Mouse (Mus musculus) embryonic facial prominence, embryonic 11.5 days (tissue): ENCODE measurements around the gene Cspg4. TPM values are rescaled to one million over a fixed set of nuclear protein-coding genes. Genes with fewer than 3 reads are reported as not detected.

Source experiments
- ATAC-seq: fragments of 200-750 bp; cut with Nextera tagmentation; replicated peaks from 2 replicates; pipeline ENCODE4 v1.8.0; 2017; ENCODE audit warnings: low read depth; ENCODE audit not compliant: insufficient number of reproducible peaks, low FRiP score, low TSS enrichment
- DNase-seq: peaks from one replicate; pipeline ENCODE4 v3.0.0-alpha.2; 2015; ENCODE audit warnings: low spot score
- H3K27ac ChIP-seq: fragments of 300-500 bp; sonication (generic); replicated peaks from 2 replicates; pipeline ENCODE4 v1.5.1; 2014; ENCODE audit warnings: mild to moderate bottlenecking, low read depth, low read length, control low read depth
- H3K27me3 ChIP-seq: fragments of 300-500 bp; sonication (generic); 2 replicates; pipeline ENCODE4 v1.6.1; 2014; ENCODE audit warnings: mild to moderate bottlenecking, low read length, moderate library complexity, mixed read lengths; ENCODE audit not compliant: control insufficient read depth, insufficient read depth
- H3K36me3 ChIP-seq: fragments of 300-500 bp; sonication (generic); replicated peaks from 2 replicates; pipeline ENCODE4 v1.6.1; 2014; ENCODE audit warnings: low read depth, mild to moderate bottlenecking, low read length, moderate library complexity, mixed read lengths; ENCODE audit not compliant: control insufficient read depth, insufficient read depth
- H3K4me1 ChIP-seq: fragments of 300-500 bp; sonication (generic); 2 replicates; pipeline ENCODE4 v1.6.1; 2014; ENCODE audit warnings: low read length, mixed read lengths; ENCODE audit not compliant: control insufficient read depth, insufficient read depth
- H3K4me2 ChIP-seq: fragments of 300-500 bp; sonication (generic); 2 replicates; pipeline ENCODE4 v1.6.1; 2014; ENCODE audit warnings: low read depth, mild to moderate bottlenecking, control low read depth, low read length, moderate library complexity
- H3K4me3 ChIP-seq: fragments of 300-500 bp; sonication (generic); 2 replicates; pipeline ENCODE4 v1.5.1; 2014; ENCODE audit warnings: low read depth, low read length, control low read depth
- H3K9ac ChIP-seq: fragments of 300-500 bp; sonication (generic); replicated peaks from 2 replicates; pipeline ENCODE4 v1.6.1; 2014; ENCODE audit warnings: mild to moderate bottlenecking, control low read depth, low read length
- H3K9me3 ChIP-seq: fragments of 300-500 bp; sonication (generic); replicated peaks from 2 replicates; pipeline ENCODE4 v1.6.1; 2016; ENCODE audit warnings: mild to moderate bottlenecking, low read length, inconsistent platforms, mixed read lengths; ENCODE audit not compliant: control insufficient read depth
- WGBS: fragments of 180-500 bp; shearing (Covaris S2); extraction: QIAGEN DNeasy Blood & Tissue Kit; methylation state at CpG from one replicate; pipeline ENCODE4 v1.1.7; 2014; 5-methylcytosine and 5-hydroxymethylcytosine counted together
- polyA plus RNA-seq: library from polyadenylated mRNA; unstranded; fragments of >200 nt; fragmentation: Nextera tagmentation; extraction: Ambion mirVana; gene quantifications from 2 replicates; pipeline ENCODE4 v1.2.1, GENCODE M21; 2014

The Cspg4 gene
- polyA plus RNA-seq, 1 experiment from 2014 or later, result 2.0 TPM

GRCm38 (mm10) chr9:56911017-56911416 lies 46.2 kb downstream of the Cspg4 start:
- ATAC-seq, result no peak

DNA sequence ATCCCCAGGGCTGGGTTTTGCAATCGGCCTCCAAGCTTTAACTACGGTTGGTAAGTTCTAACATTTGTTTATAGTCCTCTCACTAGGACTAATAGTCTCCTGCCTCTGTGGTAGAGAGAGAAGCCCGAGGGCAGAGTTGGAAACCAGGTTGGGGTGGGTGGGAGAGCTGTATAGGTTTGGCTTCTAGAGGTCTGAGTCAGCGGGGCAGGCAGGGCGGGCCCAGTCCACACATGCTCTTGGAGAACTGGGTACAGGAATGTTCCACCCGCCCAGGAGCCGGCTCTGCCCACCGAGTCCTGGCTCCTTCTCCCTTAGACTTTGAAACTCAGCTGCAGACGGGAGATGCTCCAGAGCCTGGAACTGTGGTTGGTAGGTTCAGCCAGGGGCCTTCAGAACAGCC lies 49.2 kb downstream of the Cspg4 start:
- H3K4me1 ChIP-seq, result no peaks in the 10 kb centered on the region; the same call in 1 of the 2 replicates
- 84% methylated on average over 9 of the region's 9 CpGs for WGBS
- no peak overlapping the region for H3K4me3 ChIP-seq
- DNase-seq (no peak), ATAC-seq (no peak)
- peaks cover 6% of the 10 kb centered on the region for H3K36me3 ChIP-seq
- H3K27me3 ChIP-seq, result no peaks in the 10 kb centered on the region
- H3K4me2 ChIP-seq, result no peak overlapping the region
- H3K27ac ChIP-seq, result no peak overlapping the region
- H3K9me3 ChIP-seq, result no peaks in the 10 kb centered on the region
- no peak overlapping the region for H3K9ac ChIP-seq

More at GRCm38 (mm10) chr9:56911017-56911416, 46.2 kb downstream of the Cspg4 start:
- no peaks in the 10 kb centered on the region; the same call in 1 of the 2 replicates for H3K4me1 ChIP-seq
- H3K36me3 ChIP-seq, result no peaks in the 10 kb centered on the region
- no peak for DNase-seq
- H3K27ac ChIP-seq, result no peak overlapping the region
- WGBS, result 44% methylated on average over 1 of the region's 1 CpGs
- H3K27me3 ChIP-seq, result no peaks in the 10 kb centered on the region
- no peak overlapping the region for H3K4me2 ChIP-seq
- no peak overlapping the region for H3K9ac ChIP-seq
- H3K4me3 ChIP-seq, result no peak overlapping the region
- no peaks in the 10 kb centered on the region for H3K9me3 ChIP-seq

DNA sequence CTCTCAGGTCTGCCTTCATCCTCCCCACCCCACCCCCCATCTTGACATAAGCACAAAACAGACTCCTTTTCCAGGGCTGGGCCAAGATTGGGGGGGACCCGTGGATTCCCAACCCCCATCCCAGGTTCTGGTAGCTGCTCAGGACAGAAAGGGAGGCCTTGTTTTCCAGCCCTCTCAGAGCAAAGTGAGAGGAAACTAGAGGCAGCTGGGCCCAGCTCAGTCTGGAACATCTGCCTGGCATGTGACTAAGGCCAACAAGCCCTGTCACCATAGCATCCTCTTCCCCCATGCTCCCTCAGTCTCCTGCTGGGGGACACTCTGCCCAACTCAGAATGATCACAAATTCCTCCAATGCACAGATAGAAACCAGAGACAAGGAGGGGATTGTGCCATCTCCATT lies 50.3 kb downstream of the Cspg4 start:
- Histone ChIP-seq H3K4me2 (no peak overlapping the region), H3K9me3 (no peaks in the 10 kb centered on the region), H3K27me3 (no peaks in the 10 kb centered on the region), H3K4me1 (no peaks in the 10 kb centered on the region; the same call in 1 of the 2 replicates), H3K27ac (no peak overlapping the region), H3K4me3 (no peak overlapping the region), H3K36me3 (peaks cover 6% of the 10 kb centered on the region), H3K9ac (no peak overlapping the region)
- 65% methylated on average over 1 of the region's 1 CpGs for WGBS
- DNase-seq (no peak), ATAC-seq (no peak)

DNA sequence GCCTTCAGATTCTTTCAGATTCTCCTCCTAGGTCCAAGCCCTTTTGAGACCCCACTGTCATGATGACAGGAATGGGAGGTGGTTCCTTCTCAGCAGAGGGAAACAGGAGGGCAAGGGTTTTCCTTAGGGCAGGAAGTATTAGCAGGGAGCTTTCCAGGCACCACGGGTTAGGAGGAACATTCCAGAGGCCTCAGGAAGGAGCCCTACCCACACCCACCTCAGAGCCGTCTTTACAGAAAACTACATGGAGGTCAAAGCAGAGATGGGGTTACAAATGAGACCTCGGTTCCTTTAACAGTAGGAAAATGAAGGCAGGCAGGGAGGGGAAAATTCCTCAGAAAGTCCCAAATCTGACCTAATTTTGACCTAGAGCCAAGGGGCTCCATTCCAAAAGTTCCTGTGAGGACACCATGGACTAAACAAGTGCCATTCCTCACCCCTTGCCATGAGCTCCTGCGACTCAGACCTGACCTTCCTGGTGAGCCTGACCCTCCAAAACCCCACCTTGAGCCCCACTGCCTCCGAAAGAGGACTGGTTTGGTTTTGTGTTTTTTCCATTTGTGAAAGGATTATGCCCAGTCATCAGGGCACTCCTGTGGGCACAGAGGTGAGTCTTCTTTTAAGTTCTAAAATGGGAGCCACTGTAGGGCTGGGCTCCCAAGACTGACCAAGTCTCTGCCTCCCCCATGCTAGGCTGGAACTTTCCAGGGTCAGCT lies 51.0 kb downstream of the Cspg4 start:
- peaks cover 6% of the 10 kb centered on the region for H3K36me3 ChIP-seq
- no peaks in the 10 kb centered on the region for H3K9me3 ChIP-seq
- 79% methylated on average over 5 of the region's 5 CpGs for WGBS
- H3K4me2 ChIP-seq, result no peak overlapping the region
- ATAC-seq, result no peak
- no peak overlapping the region for H3K9ac ChIP-seq
- no peak for DNase-seq
- H3K27me3 ChIP-seq, result no peaks in the 10 kb centered on the region
- H3K27ac ChIP-seq, result no peak overlapping the region
- no peak overlapping the region for H3K4me3 ChIP-seq
- H3K4me1 ChIP-seq, result no peaks in the 10 kb centered on the region; the same call in 1 of the 2 replicates

DNA sequence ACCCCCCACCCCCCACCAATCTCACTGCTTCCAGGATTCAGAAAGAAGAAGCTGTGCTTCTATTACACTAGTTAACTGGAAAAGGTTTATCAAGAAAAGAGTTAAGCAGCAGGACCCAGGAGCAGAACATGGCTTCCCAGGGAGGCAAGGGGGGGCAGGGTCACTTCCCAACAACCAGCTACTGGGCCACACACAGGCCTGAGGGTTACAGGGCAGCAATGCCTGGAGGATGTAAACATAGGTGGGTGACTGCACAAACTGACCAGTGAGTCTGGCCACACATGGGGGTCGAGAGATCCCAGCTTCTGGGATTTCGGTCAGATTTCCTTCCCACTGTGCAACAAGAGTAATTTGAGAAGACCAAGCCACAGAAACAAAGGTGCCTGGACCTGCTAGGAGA lies 52.3 kb downstream of the Cspg4 start:
- ATAC-seq, result no peak
- 61% methylated on average over 2 of the region's 2 CpGs for WGBS
- H3K9me3 ChIP-seq, result no peaks in the 10 kb centered on the region
- H3K4me3 ChIP-seq, result no peak overlapping the region
- DNase-seq, result no peak
- H3K9ac ChIP-seq, result no peak overlapping the region
- no peak overlapping the region for H3K27ac ChIP-seq
- H3K36me3 ChIP-seq, result peaks cover 10% of the 10 kb centered on the region
- H3K4me1 ChIP-seq, result no peaks in the 10 kb centered on the region
- H3K27me3 ChIP-seq, result no peaks in the 10 kb centered on the region
- no peak overlapping the region for H3K4me2 ChIP-seq

GRCm38 (mm10) chr9:56918466-56918865 lies 53.6 kb downstream of the Cspg4 start:
- H3K4me2 ChIP-seq, result no peak overlapping the region
- no peak overlapping the region for H3K27ac ChIP-seq
- 95% methylated on average over 13 of the region's 13 CpGs for WGBS
- H3K9me3 ChIP-seq, result no peaks in the 10 kb centered on the region
- H3K4me3 ChIP-seq, result no peak overlapping the region
- H3K4me1 ChIP-seq, result no peaks in the 10 kb centered on the region
- H3K27me3 ChIP-seq, result no peaks in the 10 kb centered on the region
- H3K36me3 ChIP-seq, result peaks cover 10% of the 10 kb centered on the region
- no peak overlapping the region for H3K9ac ChIP-seq
- DNase-seq, result no peak
- ATAC-seq, result no peak

GRCm38 (mm10) chr9:56922746-56923145 lies 57.9 kb downstream of the Cspg4 start:
- Histone ChIP-seq H3K4me2 (no peak overlapping the region), H3K9ac (no peak overlapping the region), H3K4me1 (peaks cover 8% of the 10 kb centered on the region; the same call in 1 of the 2 replicates), H3K9me3 (no peaks in the 10 kb centered on the region), H3K36me3 (peaks cover 7% of the 10 kb centered on the region), H3K27me3 (no peaks in the 10 kb centered on the region), H3K4me3 (no peak overlapping the region), H3K27ac (no peak overlapping the region)
- ATAC-seq (no peak), DNase-seq (no peak)
- WGBS, result 96% methylated on average over 4 of the region's 4 CpGs

- Histone ChIP-seq H3K4me1 (peaks cover 8% of the 10 kb centered on the region; the same call in 1 of the 2 replicates), H3K27me3 (no peaks in the 10 kb centered on the region), H3K4me2 (peak overlapping the region; percentile 46), H3K27ac (no peak overlapping the region), H3K4me3 (peak overlapping the region; percentile 25), H3K36me3 (peaks cover 4% of the 10 kb centered on the region), H3K9me3 (no peaks in the 10 kb centered on the region), H3K9ac (peak overlapping the region; percentile 32)
- WGBS, result 63% methylated on average over 8 of the region's 8 CpGs
- ATAC-seq, result no peak
- no peak for DNase-seq
These were observed 59.2 kb downstream of the Cspg4 start for GRCm38 (mm10) chr9:56923841-56924650.
